Mouse (Mus musculus) kidney, adult 8-10 months (tissue): ENCODE data around the gene Krt36.

Experiments
- DNase-seq, 2 experiments: peaks; one replicate each; pipeline ENCODE4 v3.0.0; 2022

The Krt36 gene

GRCm38 (mm10) chr11:100105576-100106122 is at the start of gene Krt36:
Krt36 (minus strand) TSS chr11:100105626.
- no peak for DNase-seq

GRCm38 (mm10) chr11:100148615-100149330 is 43.3 kb upstream of the Krt36 start, which contains the start of gene Krt19:
Krt19 (minus strand) TSS chr11:100148665.
- no peak for DNase-seq

GRCm38 (mm10) chr11:100147566-100148353 is 42.3 kb upstream of the Krt36 start:
- DNase-seq, result no peak

GRCm38 (mm10) chr11:100145858-100146560 is 40.6 kb upstream of the Krt36 start:
- no peak for DNase-seq

- DNase-seq, result peak; percentile 19
Observed at GRCm38 (mm10) chr11:100145104-100145503, 39.7 kb upstream of the Krt36 start.

GRCm38 (mm10) chr11:100140966-100141365 is 35.5 kb upstream of the Krt36 start:
- peak in 1 of 2 experiments; percentile 17 for DNase-seq

GRCm38 (mm10) chr11:100139391-100139790 is 34.0 kb upstream of the Krt36 start:
- DNase-seq, result no peak

GRCm38 (mm10) chr11:100138809-100139208 is 33.4 kb upstream of the Krt36 start:
- no peak for DNase-seq

- no peak for DNase-seq
Observed at GRCm38 (mm10) chr11:100137693-100138092, 32.3 kb upstream of the Krt36 start.

- no peak for DNase-seq
Observed at GRCm38 (mm10) chr11:100136559-100136958, 31.1 kb upstream of the Krt36 start.

- DNase-seq, result no peak
Observed at GRCm38 (mm10) chr11:100135731-100136130, 30.3 kb upstream of the Krt36 start, which contains the start of gene Krt15. Krt15 (minus strand) TSS chr11:100135928.

GRCm38 (mm10) chr11:100124901-100125300 is 19.5 kb upstream of the Krt36 start:
- DNase-seq, result no peak

GRCm38 (mm10) chr11:100121466-100121865 is 16.0 kb upstream of the Krt36 start, which contains the start of gene Krt13:
Krt13 (minus strand) TSS chr11:100121566.
- DNase-seq, result no peak

GRCm38 (mm10) chr11:100120331-100120730 is 14.9 kb upstream of the Krt36 start:
- DNase-seq, result no peak

- DNase-seq, result no peak
Observed at GRCm38 (mm10) chr11:100113742-100114029, 8.3 kb upstream of the Krt36 start.

GRCm38 (mm10) chr11:100112935-100113741 is 7.7 kb upstream of the Krt36 start:
- DNase-seq, result no peak

- DNase-seq, result no peak
Observed at GRCm38 (mm10) chr11:100102693-100103429, 2.6 kb downstream of the Krt36 start.

- no peak for DNase-seq
Observed at GRCm38 (mm10) chr11:100100391-100100790, 5.0 kb downstream of the Krt36 start.

- DNase-seq, result no peak
Observed at GRCm38 (mm10) chr11:100097819-100098218, 7.6 kb downstream of the Krt36 start.

GRCm38 (mm10) chr11:100096141-100096540 is 9.3 kb downstream of the Krt36 start, which contains the start of gene Krt35:
Krt35 (minus strand) TSS chr11:100096241.
- DNase-seq, result no peak

GRCm38 (mm10) chr11:100088378-100089025 is 16.9 kb downstream of the Krt36 start:
- no peak for DNase-seq
